24 mouse cellular contexts compared by ENCODE assay signal in genomic region chr1:36001821-36002220, GRCm38 (mm10).
"Had no signal": no experiment of that assay in that cellular context is flagged by ENCODE, and none has a peak within 500 bp of the region (broad histone marks: within the 10 kb centered on the region; RNA-seq: fewer than 3 reads in every experiment).

No protein-coding gene starts in this region.

- DNase-seq: gastrocnemius, adult 2 months; gastrocnemius, postnatal 10 days; gastrocnemius, postnatal 25 days; heart, adult 2 months; heart, postnatal 14 days; heart, postnatal 4 days; kidney, adult 18-20 months; kidney, adult 8-10 months; kidney, postnatal 10 days; kidney, postnatal 25 days; kidney, postnatal 4 days; left cerebral cortex, postnatal 4 days had no signal

- H3K9ac ChIP-seq: heart, embryonic 13.5 days; heart, embryonic 15.5 days; hindbrain, embryonic 12.5 days; hindbrain, embryonic 14.5 days; intestine, embryonic 15.5 days; limb, embryonic 13.5 days; limb, embryonic 15.5 days; liver, embryonic 12.5 days; liver, embryonic 14.5 days had no signal

- H3K27ac ChIP-seq: gastrocnemius, adult 2 months; heart, adult 2 months; heart, embryonic 13.5 days; heart, embryonic 15.5 days; hindbrain, embryonic 12.5 days; hindbrain, embryonic 14.5 days; intestine, embryonic 15.5 days; layer of hippocampus, adult 2 months; left cerebral cortex, adult 2 months; limb, embryonic 13.5 days; limb, embryonic 15.5 days; liver, embryonic 12.5 days; liver, embryonic 14.5 days had no signal

- H3K9me3 ChIP-seq: heart, embryonic 13.5 days; heart, embryonic 15.5 days; hindbrain, embryonic 10.5 days; hindbrain, embryonic 12.5 days; intestine, embryonic 15.5 days; limb, embryonic 13.5 days; limb, embryonic 15.5 days; liver, embryonic 12.5 days had no signal

- H3K4me1 ChIP-seq: heart, embryonic 13.5 days; intestine, embryonic 15.5 days; liver, embryonic 12.5 days had no signal

- H3K27me3 ChIP-seq: heart, embryonic 13.5 days; heart, embryonic 15.5 days; hindbrain, embryonic 12.5 days; intestine, embryonic 15.5 days; limb, embryonic 13.5 days; limb, embryonic 15.5 days; liver, embryonic 12.5 days had no signal

- H3K36me3 ChIP-seq: heart, embryonic 13.5 days; heart, embryonic 15.5 days; hindbrain, embryonic 10.5 days; hindbrain, embryonic 12.5 days; intestine, embryonic 15.5 days; limb, embryonic 13.5 days; limb, embryonic 15.5 days; liver, embryonic 12.5 days had no signal

- H3K4me3 ChIP-seq: gastrocnemius, adult 2 months; heart, adult 2 months; heart, embryonic 13.5 days; heart, embryonic 15.5 days; hindbrain, embryonic 10.5 days; hindbrain, embryonic 12.5 days; intestine, embryonic 15.5 days; layer of hippocampus, adult 2 months; left cerebral cortex, adult 2 months; limb, embryonic 13.5 days; limb, embryonic 15.5 days; liver, embryonic 12.5 days had no signal
